Mouse (Mus musculus) thymus, adult 18-20 months (tissue): ENCODE measurements around the gene Gm26661.

Source experiments
- DNase-seq, 2 experiments: peaks; one replicate each; pipeline ENCODE4 v3.0.0; 2022; ENCODE audit warnings: mixed read lengths in 2 of 2

Gm26661 gene

GRCm38 (mm10) chr14:7791532-7792159 is at the start of gene Gm26661:
TSS of gene Gm26661 (plus strand) at chr14:7791587.
- DNase-seq: peak; percentile 23 to 25

DNA sequence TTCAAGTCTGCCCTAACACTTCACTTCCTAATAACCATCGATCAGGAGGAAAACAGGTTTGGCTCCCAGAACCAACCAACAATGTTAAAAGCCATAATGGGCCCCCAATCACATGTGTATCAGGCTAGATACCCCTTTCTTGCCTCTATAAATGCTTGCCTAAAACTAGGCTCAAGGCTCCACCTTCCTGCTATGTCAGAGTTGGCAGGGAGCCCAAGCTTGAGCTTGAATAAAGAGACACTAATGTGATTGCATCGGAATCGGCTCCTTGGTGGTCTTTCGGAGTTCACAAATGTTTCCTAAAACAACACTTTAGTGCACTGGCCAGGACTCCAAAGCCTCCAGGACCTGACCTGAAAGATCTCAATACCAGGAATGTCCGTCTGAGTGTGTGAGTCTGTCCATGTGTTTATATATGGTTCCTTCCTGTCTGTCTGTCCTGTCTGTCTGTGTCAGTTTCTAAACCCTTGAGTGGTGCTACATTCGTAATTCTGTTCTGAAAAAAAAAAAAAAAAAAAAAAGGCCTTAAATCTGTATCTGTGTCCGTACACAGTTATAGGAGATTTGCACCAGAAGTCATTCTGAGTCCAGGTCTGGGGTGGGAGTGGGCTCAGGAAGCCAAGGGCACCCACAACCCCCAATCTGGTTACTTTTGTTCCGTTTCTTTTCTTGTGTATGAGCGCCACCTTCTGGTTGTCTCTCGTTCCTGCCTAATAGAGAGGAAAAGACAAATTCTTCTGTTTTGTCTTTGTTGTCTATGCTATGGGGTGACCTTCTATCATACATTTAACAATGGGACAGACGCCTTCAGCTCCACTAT is 42.2 kb upstream of the Gm26661 start:
- no peak for DNase-seq

DNA sequence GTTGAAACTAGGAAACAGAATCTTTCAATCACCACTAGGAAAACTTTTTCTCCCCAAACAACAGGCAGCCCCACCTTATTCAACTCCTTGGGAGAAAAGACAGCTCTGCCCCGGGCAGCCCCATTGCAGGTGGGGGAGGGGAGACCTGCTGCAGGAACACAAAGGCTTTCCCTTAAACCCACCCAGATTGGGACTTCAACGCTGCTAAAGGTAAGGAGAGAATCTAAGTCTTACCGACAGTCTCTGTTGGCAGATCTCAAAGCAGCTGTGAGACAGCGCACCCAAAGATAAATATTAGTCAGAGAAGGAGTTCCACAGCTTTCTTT is 41.7 kb upstream of the Gm26661 start:
- DNase-seq: no peak

GRCm38 (mm10) chr14:7765569-7766314 is 25.6 kb upstream of the Gm26661 start:
- peak; percentile 53 to 69 for DNase-seq

- DNase-seq: peak; percentile 69 to 83
Observed at GRCm38 (mm10) chr14:7773714-7774389, 17.5 kb upstream of the Gm26661 start.

DNA sequence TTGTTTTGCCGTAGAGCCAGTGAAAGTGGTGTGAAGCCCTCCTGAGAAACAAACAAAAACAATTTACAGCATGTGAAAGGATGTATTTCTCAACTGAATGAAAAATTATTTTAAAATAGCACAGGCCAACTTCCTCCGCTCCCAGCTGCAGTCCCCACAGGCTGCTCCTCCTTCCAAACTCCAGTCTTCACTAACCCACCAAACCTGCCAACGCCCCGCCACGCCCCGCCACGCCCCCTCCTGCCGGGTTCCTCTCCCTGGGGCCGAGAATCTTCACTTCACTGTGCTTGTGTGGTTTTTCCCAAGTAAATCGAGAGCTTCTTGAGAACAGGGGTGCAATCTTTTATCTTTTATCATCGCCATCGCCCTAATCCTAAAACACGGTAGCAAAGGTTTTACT is 5.3 kb upstream of the Gm26661 start:
- no peak for DNase-seq

DNA sequence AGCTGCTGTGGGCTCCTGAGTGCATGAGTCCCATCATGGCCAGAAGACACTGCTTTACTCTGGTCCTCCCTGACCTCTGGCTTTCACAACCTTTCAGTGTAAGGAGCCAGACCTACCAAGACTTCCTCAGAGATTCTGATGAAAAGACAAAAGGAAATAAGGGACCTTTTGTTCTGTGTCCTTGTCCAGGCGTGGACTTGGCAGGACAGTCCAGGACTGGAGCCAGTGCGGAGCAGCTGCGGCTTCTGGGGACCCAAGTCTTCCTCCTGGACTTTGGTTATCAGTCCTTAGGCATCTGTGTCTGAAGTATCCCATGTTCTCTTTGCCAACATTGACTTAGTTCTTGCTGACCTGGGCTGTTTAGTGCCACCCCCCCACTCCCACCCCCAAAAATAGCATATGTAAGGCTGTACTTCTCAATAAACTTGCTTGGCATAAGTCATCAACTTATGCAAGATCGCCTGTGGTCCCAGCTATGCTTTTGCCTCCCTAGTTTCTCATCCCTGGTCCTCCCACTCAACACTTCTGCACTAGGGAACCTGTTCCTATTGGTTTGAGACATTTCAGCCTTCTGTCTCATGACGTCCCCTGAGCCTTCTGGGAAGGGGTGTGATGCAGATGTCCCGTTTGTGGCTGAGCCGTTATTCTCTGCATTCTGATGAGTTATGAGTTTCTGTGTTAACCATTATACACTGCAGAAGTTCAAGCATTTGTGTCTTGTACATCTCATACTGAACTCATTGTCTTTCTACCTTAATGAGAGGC is 1.9 kb upstream of the Gm26661 start:
- no peak for DNase-seq

- DNase-seq: no peak
Observed at GRCm38 (mm10) chr14:7791061-7791531, 291 bp upstream of the Gm26661 start.

GRCm38 (mm10) chr14:7795961-7796360 is 4.6 kb downstream of the Gm26661 start:
- no peak for DNase-seq

GRCm38 (mm10) chr14:7800611-7801010 is 9.2 kb downstream of the Gm26661 start:
- DNase-seq: no peak

GRCm38 (mm10) chr14:7801831-7802230 is 10.4 kb downstream of the Gm26661 start:
- DNase-seq: no peak

GRCm38 (mm10) chr14:7803874-7804557 is 12.6 kb downstream of the Gm26661 start:
- no peak for DNase-seq

- DNase-seq: no peak
Observed at GRCm38 (mm10) chr14:7804558-7804905, 13.1 kb downstream of the Gm26661 start.

- no peak for DNase-seq
Observed at GRCm38 (mm10) chr14:7807711-7808110, 16.3 kb downstream of the Gm26661 start.

GRCm38 (mm10) chr14:7808501-7808981 is 17.2 kb downstream of the Gm26661 start:
- no peak for DNase-seq

DNA sequence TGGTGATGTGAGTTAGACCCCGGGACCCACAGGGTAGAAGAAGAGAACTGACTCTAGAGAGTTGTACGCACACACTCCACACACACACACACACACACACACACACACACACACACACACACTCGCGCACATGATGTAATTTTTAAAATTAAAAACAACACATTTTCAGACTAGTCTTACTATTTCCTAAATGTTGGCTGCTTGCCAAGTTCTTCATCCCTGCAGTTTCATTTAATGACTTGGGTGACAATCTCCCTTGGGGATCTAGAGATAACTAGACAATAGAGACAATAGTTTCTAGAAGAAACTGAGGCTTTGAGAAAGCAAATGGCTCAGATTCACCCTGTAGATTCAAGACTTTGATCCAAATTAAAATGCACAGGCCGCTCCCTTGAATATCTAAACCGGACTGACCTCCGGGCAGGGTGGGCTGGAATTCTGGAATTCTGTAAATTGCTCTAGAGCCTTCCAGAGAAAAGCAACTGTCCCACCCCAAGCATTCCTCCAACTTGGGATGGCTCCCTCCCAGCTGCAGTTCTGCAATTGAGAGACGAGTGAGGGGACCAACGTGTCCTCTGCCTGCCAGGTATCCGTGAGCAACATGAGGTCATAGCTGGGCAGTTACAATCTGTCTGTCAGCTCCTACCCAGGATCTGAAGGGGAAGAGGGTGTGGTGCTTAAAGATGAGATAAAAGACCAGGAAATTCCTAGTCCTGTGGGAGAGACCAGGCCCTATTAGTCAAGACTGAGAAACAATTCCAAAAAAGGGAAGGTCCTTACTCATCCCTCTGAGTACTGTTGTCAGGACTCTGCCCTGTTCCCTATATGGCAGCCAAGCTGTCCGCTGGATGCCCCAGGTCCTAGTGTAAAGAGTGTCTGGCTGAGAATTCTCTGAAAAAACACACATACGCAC is 17.9 kb downstream of the Gm26661 start:
- no peak for DNase-seq

DNA sequence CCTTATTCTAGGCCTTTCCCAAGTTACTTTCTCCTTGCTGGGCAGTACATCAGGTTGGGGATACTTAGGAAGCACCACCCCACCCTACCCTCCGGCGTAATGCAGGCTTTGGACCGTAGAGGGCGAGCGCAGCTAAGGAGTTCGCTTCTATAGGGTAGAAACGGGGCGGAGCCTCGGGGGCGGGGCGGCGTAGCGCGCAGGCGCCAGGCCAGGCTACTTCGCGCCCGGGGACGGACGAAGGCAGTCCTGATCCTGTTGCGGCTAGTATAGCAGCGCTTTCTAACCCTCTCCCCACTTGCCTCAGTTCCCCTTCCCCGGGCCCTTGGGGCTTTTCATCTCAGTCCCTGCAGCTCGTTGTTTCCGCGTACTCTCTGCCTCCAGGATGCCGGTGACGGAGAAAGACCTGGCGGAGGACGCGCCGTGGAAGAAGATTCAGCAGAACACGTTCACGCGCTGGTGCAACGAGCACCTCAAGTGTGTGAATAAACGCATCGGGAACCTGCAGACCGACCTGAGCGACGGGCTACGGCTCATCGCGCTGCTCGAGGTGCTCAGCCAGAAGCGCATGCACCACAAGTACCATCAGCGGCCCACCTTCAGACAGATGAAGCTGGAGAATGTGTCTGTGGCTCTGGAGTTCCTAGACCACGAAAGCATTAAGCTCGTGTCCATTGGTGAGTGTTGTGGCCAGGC is 26.5 kb downstream of the Gm26661 start, which contains the start of gene Flnb:
TSS of gene Flnb (plus strand) at position 188 of the 693 bp plus-strand sequence.
- DNase-seq: peak; percentile 88

DNA sequence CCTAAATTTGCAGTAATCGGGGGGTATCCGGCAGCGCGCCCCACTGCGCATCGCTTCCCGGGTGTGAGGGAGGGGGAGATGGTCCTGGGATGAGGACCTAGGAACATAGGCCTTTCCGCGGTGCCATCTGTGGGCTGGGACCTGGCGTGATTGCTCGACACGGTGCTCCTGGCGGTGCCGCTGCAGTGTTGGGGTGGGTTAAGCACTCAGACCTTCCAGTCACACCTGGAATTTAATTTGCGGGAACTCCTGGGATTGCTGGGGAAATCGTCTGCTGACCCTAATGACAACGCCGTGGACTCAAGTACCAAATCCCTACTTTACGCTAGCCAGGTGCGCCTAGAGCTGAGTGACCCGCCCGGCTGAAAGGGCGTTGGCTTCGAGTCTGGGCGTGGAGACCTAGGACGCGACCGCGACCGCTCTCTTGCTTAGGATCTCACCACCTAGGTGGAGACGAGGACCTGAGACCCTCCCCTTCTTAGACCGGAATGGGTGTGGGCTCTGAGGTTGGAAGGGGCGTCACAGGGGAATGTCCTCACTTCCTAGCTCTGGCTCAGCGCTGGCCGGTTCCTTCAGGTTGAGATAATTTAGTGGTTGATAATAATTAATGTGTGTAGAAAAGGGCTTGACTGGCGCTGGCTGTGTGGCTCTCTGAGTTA is 27.2 kb downstream of the Gm26661 start:
- DNase-seq: peak; percentile 13 to 14

- DNase-seq: peak in 1 of 2 experiments; percentile 9
Observed at GRCm38 (mm10) chr14:7819446-7819845, 28.1 kb downstream of the Gm26661 start.
